Mouse (Mus musculus) thymus, postnatal 10 days (tissue): ENCODE measurements around the gene 4833420G17Rik.
"Not testable (repeated sequence)": the region's sequence is repeated elsewhere in the genome, so short reads cannot be mapped to it uniquely, and the experiment has no call there.

Experiments used
- DNase-seq, 2 experiments: peaks; one replicate each; pipeline ENCODE4 v3.0.0; 2021; ENCODE audit warnings: low spot score in 2 of 2

The 4833420G17Rik gene

DNA sequence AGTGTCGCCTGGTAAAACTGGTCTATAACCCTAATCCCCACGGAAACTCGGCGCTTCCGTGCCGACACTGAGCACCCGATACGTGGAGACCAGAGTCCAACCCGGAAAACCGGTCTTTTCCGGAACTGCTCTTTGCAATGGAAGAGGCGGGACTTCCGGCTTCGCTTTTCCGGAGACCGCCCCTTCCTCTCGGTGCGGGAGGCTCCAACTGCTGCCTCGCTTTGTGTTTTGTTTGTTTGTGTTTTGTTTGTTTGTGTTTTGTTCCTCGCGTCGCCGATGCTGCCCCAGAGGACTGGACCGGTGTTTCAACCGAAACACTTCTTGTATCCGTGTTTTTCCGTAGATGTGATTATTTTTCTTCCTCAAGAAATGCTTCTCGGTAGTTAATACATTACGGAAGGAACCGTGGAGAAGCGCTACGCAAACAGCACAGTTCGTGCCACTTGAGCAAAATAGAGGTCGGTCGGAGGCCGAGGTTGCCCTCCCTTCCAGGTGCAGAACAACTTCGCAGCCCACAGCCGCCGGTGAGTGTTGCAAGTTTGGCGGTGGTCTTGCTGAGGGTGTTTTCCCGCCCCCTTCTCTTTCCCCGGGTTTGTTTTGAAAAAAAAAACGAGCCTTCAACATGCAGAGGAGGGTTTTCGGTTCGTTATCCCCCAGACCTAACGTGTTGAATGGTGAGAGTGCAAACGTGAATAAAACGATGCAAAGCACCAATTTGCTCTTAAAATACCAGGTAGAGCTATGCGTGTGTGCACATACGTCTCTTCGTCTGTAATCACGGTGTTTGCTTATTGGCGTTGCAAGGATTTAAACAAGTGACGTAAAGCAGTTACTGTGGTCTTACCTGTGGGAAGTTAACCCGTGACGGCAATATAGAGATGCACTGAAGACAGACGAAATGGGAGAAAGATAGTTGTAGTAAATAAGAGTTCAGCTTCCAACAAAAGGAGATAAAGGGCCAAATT, at the start of gene 4833420G17Rik:
Gene 4833420G17Rik, plus strand, starts transcription at position 173 of the 965 bp plus-strand sequence.
- DNase-seq = peak; percentile 79 to 88

DNA sequence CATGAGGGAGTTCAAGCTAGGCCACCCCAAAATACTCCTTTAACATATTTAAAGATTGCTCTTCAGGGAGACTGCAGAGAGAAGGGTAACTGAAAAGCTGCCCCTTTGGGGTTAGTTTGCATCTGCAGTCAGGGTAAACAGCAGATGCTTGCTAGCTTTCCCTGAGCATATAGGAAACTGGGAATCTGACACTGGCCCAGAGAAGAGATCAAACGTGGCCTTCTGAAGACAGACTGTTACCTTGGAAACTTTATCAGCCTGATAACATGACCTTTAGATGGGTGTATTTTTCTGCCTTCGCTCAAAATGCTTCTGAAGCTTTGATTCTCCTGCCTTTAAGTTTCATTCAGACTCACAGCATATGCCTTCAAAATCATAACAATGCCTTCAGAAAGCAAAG, 49.5 kb upstream of the 4833420G17Rik start:
- DNase-seq = no peak

GRCm38 (mm10) chr13:119418479-119418878, 44.1 kb upstream of the 4833420G17Rik start:
- no peak for DNase-seq

- no peak for DNase-seq
Measured at GRCm38 (mm10) chr13:119430164-119430563, 32.4 kb upstream of the 4833420G17Rik start.

DNA sequence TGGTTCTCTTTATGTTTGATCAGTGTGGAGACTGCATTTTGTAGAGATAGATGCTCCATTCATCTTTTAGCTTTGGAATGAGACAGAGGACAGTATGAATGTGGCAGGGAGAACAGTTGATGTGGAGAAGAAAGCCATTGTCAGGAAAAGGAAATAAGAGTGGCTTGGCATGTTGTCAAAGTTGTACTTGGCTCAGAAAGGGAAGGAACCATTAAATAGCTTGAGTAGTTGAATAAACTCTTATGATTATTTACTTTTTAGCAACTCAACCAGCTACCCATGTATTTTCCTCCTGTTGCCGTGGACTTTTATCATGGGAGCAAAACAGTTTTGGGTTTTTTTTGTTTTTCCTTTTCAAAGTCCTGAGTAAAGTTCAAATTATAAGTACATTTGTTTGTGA, 30.5 kb upstream of the 4833420G17Rik start:
- DNase-seq = no peak

GRCm38 (mm10) chr13:119434359-119434758, 28.2 kb upstream of the 4833420G17Rik start:
- no peak for DNase-seq

GRCm38 (mm10) chr13:119442244-119442643, 20.3 kb upstream of the 4833420G17Rik start:
- no peak for DNase-seq

DNA sequence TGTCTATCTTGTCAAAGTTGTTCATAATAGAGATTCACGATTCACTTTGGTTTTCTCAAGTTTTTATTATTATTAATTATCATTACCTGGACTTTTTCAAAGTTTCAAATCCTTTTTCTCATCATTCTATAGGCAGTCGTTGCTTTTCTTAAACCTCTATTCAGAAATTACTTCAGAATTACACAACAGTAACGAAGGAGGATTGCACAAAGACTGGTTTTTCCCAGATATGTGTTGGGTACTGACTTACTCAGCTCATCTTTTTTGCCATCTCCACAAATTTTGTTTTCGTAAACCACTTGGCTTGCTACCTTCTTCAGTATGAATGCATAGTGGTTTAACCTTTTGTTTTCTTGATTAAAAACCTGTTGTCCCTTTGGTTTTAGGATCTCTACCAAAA, 9.0 kb upstream of the 4833420G17Rik start:
- no peak for DNase-seq

DNA sequence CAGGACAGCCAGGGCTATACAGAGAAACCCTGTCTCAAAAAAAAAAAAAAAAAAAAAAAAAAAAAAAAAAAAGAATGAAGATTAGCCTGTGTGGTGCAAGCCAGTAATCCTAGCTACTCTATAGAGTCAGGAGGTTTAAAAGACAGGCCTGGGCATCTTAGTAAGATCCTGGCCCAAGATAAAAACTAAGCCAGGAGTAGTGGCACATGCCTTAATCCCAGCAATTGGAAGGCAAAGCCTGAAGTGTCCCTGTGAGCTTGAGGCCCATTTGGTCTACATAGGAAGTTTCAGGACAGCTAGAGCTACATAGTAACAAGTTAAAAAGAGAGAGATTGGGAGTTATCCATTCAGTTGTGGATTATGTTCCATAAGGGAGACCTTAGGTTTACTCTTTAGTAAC, 7.5 kb upstream of the 4833420G17Rik start:
- no peak for DNase-seq

GRCm38 (mm10) chr13:119456342-119456741, 6.2 kb upstream of the 4833420G17Rik start:
- no peak for DNase-seq

- no peak for DNase-seq
Measured at GRCm38 (mm10) chr13:119461900-119462595, 520 bp upstream of the 4833420G17Rik start.

DNA sequence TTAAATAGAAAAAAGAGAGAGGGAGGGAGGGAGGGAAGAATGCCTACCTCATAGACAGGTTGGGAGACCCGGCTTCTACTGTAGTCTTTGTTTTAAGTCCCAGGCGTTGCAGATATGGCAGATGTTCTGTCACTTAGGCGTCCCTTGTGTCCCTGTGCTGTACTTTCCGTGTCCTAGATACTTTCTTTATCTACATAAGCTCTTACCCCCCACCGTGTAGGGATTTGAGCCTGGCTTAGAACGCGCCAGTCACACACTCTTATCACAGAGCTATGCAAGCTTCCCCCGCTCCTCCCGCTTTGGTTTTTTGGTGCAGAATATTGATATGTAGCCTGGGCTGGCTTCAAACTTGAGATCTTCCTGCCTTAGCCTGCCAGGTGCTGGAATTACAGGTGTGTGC, 14.1 kb downstream of the 4833420G17Rik start:
- no peak for DNase-seq

DNA sequence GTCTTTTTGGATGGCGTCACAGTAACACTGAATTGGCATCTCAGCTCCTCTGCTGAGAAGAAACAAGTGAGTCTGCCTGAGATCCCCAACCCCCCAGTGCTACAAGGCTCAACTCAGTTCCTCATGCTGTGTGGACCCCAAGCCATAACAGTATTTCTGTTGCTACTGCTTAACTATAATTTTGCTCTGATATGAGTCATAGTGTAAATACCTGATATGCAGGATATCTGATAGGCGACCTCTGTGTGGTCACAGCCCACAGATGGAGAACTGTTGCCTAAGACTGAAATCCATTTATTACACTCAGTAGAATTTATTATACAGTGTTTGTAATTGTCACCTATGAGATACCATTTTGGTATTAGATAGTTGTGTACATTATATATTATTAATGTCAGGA, 15.2 kb downstream of the 4833420G17Rik start:
- DNase-seq = no peak

- DNase-seq = no peak
Measured at GRCm38 (mm10) chr13:119487354-119487753, 24.8 kb downstream of the 4833420G17Rik start.

- DNase-seq = peak; percentile 69 to 84
Measured at GRCm38 (mm10) chr13:119487880-119488580, 25.5 kb downstream of the 4833420G17Rik start, which contains the start of the genes Tmem267 and 3110070M22Rik. Gene Tmem267 (plus strand): TSS chr13:119488039. Gene 3110070M22Rik (minus strand): TSS chr13:119488383.

DNA sequence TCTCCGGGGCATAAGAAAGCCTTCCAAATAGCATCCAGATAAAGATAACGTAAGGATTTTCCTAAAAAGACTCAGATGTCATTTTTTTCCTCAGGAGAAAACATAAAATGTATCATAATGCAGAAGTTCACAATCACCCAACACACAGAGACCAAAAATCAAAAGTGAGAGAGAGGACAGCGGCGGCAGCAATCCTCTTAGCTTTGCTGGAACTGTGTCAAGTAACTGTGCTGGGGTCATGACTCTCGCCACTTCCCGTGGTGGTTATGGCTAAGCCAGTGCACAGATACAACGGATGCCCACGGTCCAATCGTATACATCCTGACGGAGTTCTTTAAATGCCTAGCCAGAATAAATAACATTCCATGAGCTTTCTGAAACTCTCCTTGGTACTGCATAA, 29.5 kb downstream of the 4833420G17Rik start:
- DNase-seq = not testable (repeated sequence)

DNA sequence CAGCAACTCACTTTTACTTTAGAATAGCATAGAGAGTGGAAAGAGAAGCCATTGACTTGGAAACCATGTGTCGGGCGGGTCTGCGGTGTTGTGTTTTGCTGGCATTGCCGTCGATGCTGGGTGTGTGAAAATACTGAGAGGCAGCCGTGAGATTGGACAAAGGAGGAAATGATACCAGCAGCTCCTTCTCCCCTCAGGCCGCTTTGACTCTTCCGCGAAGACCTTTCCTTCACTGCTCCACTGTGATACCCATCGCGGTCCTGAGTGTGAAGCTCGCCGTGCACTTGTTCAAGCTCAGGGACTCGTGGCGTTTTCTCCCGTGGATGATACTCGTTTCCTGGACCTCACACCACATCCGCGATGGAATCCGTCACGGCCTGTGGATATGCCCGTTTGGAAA, 32.4 kb downstream of the 4833420G17Rik start:
- not testable (repeated sequence) for DNase-seq
